Mouse (Mus musculus) ovary, adult 18-20 months (tissue): Measurements from ENCODE around the gene Lingo1.
A peak's percentile ranks its signal among the peaks of the same experiment; 100 is the strongest.

Experiments
- DNase-seq: peaks from one replicate; pipeline ENCODE4 v3.0.0; 2022; ENCODE audit warnings: low spot score, mixed read lengths

The Lingo1 gene

DNA sequence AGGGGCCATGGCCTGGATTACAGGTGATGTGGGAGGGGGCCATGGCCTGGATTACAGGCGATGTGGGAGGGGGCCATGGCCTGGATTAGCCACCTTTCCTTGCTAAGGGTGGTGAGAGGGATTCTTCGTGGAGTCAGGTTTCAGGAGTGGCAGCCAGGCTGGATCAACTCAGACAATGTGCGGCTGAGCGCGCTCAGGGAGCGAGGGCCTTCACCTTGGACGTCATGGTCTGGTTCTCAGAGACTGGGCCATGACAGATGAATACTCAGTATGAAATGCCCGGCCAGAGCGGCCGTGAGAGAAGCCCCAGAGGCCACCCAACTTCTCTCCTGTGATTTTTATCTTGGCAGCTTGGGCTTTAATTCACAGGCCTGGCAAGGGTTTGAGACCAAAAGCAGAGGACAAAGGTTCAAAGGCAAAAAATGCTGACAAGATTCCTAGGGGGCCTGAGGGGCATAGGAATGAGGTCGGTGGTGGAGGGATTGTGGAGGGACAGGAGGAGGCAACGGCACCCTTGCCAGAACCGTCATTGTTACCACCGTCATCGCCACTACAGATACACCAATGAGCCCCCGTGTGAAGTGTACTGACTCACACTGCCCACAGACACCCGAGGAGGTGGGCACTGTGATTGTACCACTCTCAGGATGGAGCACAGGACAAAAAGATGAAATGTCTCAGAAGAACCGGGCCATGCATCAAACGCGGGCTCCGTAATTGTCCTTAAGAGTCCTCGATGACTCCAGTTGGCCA lies 117.2 kb downstream of the Lingo1 start:
- no peak for DNase-seq

GRCm38 (mm10) chr9:56675696-56676095 lies 120.6 kb downstream of the Lingo1 start:
- no peak for DNase-seq

GRCm38 (mm10) chr9:56669605-56670221 lies 126.6 kb downstream of the Lingo1 start:
- DNase-seq: no peak

- no peak for DNase-seq
Observed at GRCm38 (mm10) chr9:56664136-56664535, 132.1 kb downstream of the Lingo1 start.

DNA sequence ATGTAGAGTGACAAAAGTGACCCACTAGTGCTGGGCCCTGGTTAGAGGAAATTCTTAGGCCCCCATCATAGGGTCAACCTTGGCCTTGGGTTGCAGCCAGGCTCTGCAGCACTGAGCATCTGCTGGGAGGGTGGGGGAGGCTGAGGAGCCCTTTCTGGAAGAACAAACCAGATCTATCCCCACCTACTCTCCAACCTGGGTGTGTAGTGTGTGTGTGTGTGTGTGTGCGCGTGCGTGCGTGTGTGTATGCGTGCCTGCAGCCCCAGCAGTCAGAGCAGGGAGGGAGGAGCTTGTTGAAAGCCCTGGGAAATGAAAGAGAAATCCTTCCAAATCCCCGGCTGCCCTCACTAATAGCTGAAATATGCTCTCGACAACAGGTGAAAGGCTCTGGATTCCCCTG lies 133.3 kb downstream of the Lingo1 start:
- DNase-seq: no peak

DNA sequence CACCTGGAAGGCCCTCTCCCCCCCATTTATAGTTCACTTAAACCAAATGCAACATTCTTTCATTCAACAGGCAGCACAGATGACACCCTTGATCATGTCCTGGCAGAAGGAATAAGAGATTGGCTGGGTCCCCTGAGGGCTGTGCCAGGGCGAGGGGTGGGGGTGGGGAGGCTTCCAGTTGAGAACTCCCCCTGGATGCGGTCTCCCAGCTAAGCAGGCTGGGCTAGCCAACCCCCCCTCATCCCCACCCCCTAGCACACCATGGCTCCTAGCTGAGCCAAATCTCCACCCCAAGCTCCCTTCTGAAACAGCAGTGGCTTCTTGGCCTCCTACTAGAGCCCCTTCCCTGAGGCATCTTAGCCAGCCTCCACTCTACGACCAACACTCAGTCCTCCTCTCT lies 133.9 kb downstream of the Lingo1 start:
- DNase-seq: no peak

GRCm38 (mm10) chr9:56661217-56661840 lies 134.9 kb downstream of the Lingo1 start:
- no peak for DNase-seq

- DNase-seq: no peak
Observed at GRCm38 (mm10) chr9:56658580-56658979, 137.7 kb downstream of the Lingo1 start.

GRCm38 (mm10) chr9:56657996-56658398 lies 138.3 kb downstream of the Lingo1 start:
- no peak for DNase-seq

DNA sequence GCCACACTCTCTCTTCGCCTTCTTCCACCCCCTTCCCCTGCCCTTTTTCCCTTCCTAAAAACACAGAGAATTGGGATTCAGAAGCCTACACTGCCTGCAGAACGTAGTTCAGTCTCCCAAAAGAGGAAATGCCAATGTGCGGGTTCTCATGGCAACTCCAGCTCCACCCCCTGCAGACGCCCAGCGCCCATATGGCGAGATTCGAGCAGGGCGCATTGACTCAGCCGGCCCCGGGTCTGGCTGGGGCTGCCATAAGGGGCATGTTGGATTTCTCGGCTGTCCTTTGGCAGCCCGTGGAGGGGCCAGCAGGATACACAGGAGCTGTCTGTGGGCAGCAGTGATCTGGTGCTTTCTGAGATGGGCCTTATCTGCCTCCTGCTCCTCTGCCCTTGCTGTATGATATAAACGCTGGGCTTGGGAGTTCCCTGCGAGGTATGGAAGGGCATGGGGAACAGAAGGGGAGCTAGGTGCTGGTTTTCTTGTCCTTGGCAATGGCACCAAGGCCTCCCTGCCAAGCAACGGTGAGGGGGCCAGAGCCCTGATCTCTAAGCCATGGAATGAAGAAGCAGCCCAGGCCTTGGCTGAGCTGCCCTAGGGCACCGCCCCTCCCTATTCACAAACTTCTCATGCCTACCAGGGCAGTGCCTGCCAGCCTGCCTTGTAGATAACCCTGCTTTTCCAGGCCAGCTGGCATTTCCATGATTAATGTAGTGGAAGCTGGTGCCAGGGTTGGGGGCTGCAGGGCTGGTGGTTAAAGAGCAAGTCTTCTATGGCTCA lies 139.3 kb downstream of the Lingo1 start:
- no peak for DNase-seq

- DNase-seq: no peak
Observed at GRCm38 (mm10) chr9:56655167-56655566, 141.1 kb downstream of the Lingo1 start.

DNA sequence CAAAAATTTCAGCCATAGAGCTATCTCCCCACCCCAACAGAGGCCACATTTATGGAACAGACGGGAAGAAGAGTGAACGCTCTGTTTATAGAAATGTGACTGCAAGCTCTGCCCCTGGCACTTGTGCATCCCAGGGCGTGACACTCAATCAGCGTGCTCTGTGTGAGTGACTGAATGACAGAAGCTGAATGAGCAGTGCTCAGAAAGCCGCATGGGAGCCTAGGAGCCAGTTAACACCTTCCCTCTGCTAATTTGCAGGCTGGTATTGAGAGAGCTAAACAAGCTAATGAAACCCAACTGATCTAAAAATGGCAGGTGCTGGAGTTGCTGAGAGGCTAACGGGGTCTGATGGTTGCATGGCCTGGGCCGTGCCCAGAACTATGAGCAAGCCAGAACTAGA lies 143.7 kb downstream of the Lingo1 start:
- no peak for DNase-seq

DNA sequence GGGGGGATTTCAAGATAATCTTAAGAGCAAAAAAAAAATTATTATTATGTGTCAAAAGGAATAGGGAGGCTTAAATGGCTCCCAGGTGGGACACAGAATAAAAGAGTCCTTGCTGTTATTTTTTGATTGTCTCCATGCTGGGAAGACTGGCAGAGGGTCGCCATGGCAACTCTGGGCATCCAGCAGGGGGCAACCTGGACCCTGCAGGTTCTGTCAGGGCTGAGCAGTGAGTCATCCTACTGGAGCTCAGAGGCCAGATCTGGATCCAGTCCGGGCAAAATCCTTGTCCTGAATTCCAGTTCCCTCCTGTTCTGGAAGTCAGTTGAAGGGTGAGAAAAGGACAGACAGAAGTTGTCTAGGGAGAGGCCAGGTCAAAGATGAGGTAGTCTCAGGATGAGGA lies 144.7 kb downstream of the Lingo1 start:
- DNase-seq: no peak

- DNase-seq: no peak
Observed at GRCm38 (mm10) chr9:56646227-56647025, 149.8 kb downstream of the Lingo1 start.

- DNase-seq: no peak
Observed at GRCm38 (mm10) chr9:56643474-56643873, 152.8 kb downstream of the Lingo1 start.

- no peak for DNase-seq
Observed at GRCm38 (mm10) chr9:56638226-56638905, 157.9 kb downstream of the Lingo1 start.

DNA sequence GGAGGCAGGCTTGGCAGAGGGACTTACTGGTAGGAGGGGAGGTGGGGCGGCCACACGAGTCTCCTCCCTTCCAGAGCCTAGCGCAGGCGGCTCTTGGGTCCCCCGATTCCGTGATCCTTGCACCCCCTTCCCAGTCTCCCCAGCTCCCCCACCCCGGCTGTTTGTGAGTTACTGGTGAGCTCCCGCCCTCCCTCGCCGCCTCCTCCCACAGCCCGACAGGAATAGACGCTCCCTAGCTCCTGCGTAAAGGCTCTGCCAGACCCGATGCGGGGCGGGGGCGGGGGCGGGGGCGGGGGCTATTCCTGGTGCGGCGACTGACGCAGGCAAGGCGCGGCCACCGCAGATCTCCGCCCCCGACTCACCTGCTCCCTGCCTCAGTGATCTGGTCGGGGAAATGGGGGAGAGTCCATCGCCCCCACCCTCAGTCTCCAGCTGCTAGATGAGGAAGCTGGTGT lies 158.8 kb downstream of the Lingo1 start:
- no peak for DNase-seq

GRCm38 (mm10) chr9:56636766-56637402 lies 159.4 kb downstream of the Lingo1 start:
- no peak for DNase-seq

GRCm38 (mm10) chr9:56636214-56636613 lies 160.1 kb downstream of the Lingo1 start:
- peak; percentile 60 for DNase-seq

DNA sequence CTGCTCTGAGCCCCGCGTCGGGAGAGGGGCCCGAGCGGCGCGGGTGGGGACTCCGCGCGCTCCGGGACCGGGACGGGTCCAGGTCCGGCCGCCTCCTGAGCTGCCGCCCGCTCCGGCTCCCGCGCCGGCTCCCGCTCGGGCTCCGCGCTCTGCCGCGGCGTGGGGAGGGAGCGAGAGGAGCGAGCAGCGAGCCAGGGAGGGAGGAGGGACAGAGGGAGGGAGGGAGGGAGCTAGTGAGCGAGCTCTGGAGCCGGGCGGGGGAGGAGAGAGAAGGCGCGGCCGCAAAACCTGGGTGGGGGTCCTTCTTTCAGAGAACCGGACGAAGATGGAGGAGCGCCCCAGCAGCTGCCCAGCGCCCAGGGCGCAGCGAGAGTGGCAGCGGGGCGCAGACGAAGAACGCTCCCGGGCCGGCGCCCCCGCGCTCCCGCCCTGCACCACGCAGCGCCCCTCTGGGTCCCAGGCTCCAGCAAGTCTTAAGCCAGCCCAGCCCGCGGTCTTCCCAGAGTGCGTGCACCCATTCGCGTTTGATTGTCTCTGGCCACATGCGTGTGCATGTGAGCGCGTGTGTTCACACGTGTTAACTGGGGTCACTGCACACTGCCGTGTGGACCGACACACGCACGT lies 160.7 kb downstream of the Lingo1 start:
- DNase-seq: no peak
